Mouse (Mus musculus) midbrain, embryonic 11.5 days (tissue): ENCODE results near the gene Pgm3. TPM values are rescaled to one million over a fixed set of nuclear protein-coding genes. Genes with fewer than 3 reads are reported as not detected.

Experiments
- ATAC-seq: fragments of 200-750 bp; cut with Nextera tagmentation; 2 replicates; pipeline ENCODE4 v1.8.0; 2017; ENCODE audit warnings: moderate TSS enrichment, moderate library complexity; ENCODE audit not compliant: low FRiP score
- DNase-seq: peaks from one replicate; pipeline ENCODE4 v3.0.0; 2015; ENCODE audit warnings: low spot score; ENCODE audit errors: missing footprints
- H3K27ac ChIP-seq: fragments of 300-500 bp; sonication (generic); 2 replicates; pipeline ENCODE4 v1.5.1; 2014; ENCODE audit warnings: low read depth, low read length
- H3K27me3 ChIP-seq: fragments of 300-500 bp; sonication (generic); 2 replicates; pipeline ENCODE4 v1.6.1; 2014; ENCODE audit warnings: mild to moderate bottlenecking, low read length, moderate library complexity, mixed read lengths; ENCODE audit not compliant: control insufficient read depth, insufficient read depth
- H3K36me3 ChIP-seq: fragments of 300-500 bp; sonication (generic); 2 replicates; pipeline ENCODE4 v1.6.1; 2014; ENCODE audit warnings: mild to moderate bottlenecking, low read length, moderate library complexity, mixed read lengths; ENCODE audit not compliant: control insufficient read depth, insufficient read depth
- H3K4me1 ChIP-seq: fragments of 300-500 bp; sonication (generic); 2 replicates; pipeline ENCODE4 v1.6.1; 2014; ENCODE audit warnings: low read length; ENCODE audit not compliant: control insufficient read depth, insufficient read depth
- H3K4me2 ChIP-seq: fragments of 300-500 bp; sonication (generic); 2 replicates; pipeline ENCODE4 v1.6.1; 2014; ENCODE audit warnings: mild to moderate bottlenecking, moderate library complexity
- H3K4me3 ChIP-seq: fragments of 300-500 bp; sonication (generic); 2 replicates; pipeline ENCODE4 v1.5.1; 2014; ENCODE audit warnings: low read depth, low read length
- H3K9ac ChIP-seq: fragments of 300-500 bp; sonication (generic); 2 replicates; pipeline ENCODE4 v1.6.1; 2014; ENCODE audit warnings: low read length
- H3K9me3 ChIP-seq: fragments of 300-500 bp; sonication (generic); 2 replicates; pipeline ENCODE4 v1.6.1; 2016; ENCODE audit warnings: low read length; ENCODE audit not compliant: control insufficient read depth
- WGBS: fragments of 180-500 bp; shearing (Covaris S2); extraction: QIAGEN DNeasy Blood & Tissue Kit; methylation state at CpG from one replicate; pipeline ENCODE4 v1.1.7; 2014; 5-methylcytosine and 5-hydroxymethylcytosine counted together
- polyA plus RNA-seq: library from polyadenylated mRNA; unstranded; fragments of >200 nt; fragmentation: Nextera tagmentation; extraction: Ambion mirVana; gene quantifications from 2 replicates; pipeline ENCODE4 v1.2.1, GENCODE M21; 2014

Pgm3 gene
- polyA plus RNA-seq, 1 experiment from 2014 or later: 34.8 TPM

GRCm38 (mm10) chr9:86543451-86543850, 28.2 kb downstream of the Pgm3 start:
- 96% methylated on average over 3 of the region's 3 CpGs for WGBS
- Histone ChIP-seq H3K36me3 (peaks cover under 1% of the 10 kb centered on the region; the same call in 1 of the 2 replicates), H3K4me2 (no peak overlapping the region), H3K27me3 (no peaks in the 10 kb centered on the region), H3K27ac (no peak overlapping the region), H3K9ac (no peak overlapping the region), H3K4me1 (no peaks in the 10 kb centered on the region), H3K4me3 (no peak overlapping the region), H3K9me3 (no peaks in the 10 kb centered on the region)
- ATAC-seq (no peak), DNase-seq (no peak)

GRCm38 (mm10) chr9:86534071-86534470, 37.6 kb downstream of the Pgm3 start:
- no peaks in the 10 kb centered on the region for H3K4me1 ChIP-seq
- no peak overlapping the region for H3K4me3 ChIP-seq
- 93% methylated on average over 5 of the region's 5 CpGs for WGBS
- no peak overlapping the region for H3K4me2 ChIP-seq
- ATAC-seq (no peak), DNase-seq (no peak)
- H3K36me3 ChIP-seq: no peaks in the 10 kb centered on the region
- no peaks in the 10 kb centered on the region for H3K27me3 ChIP-seq
- no peaks in the 10 kb centered on the region for H3K9me3 ChIP-seq
- no peak overlapping the region for H3K27ac ChIP-seq
- H3K9ac ChIP-seq: no peak overlapping the region

- Histone ChIP-seq H3K4me2 (no peak overlapping the region), H3K27ac (no peak overlapping the region), H3K36me3 (peaks cover 3% of the 10 kb centered on the region; the same call in 1 of the 2 replicates), H3K9ac (no peak overlapping the region), H3K4me1 (no peaks in the 10 kb centered on the region), H3K9me3 (no peaks in the 10 kb centered on the region), H3K4me3 (no peak overlapping the region), H3K27me3 (no peaks in the 10 kb centered on the region)
- DNase-seq: no peak
- no peak for ATAC-seq
- WGBS: 68% methylated on average over 2 of the region's 2 CpGs
Measured at GRCm38 (mm10) chr9:86525600-86525999, 46.0 kb downstream of the Pgm3 start.

GRCm38 (mm10) chr9:86522335-86522734, 49.3 kb downstream of the Pgm3 start:
- peaks cover 4% of the 10 kb centered on the region; the same call in 1 of the 2 replicates for H3K36me3 ChIP-seq
- no peaks in the 10 kb centered on the region for H3K4me1 ChIP-seq
- H3K9ac ChIP-seq: no peak overlapping the region
- ATAC-seq: no peak
- no peaks in the 10 kb centered on the region for H3K9me3 ChIP-seq
- H3K27me3 ChIP-seq: no peaks in the 10 kb centered on the region
- no peak overlapping the region for H3K27ac ChIP-seq
- no peak overlapping the region for H3K4me2 ChIP-seq
- no peak overlapping the region for H3K4me3 ChIP-seq
- no peak for DNase-seq

- ATAC-seq: no peak
- H3K4me3 ChIP-seq: no peak overlapping the region
- WGBS: 99% methylated on average over 4 of the region's 4 CpGs
Measured at GRCm38 (mm10) chr9:86514798-86515197, 56.8 kb downstream of the Pgm3 start.

GRCm38 (mm10) chr9:86514390-86514789, 57.3 kb downstream of the Pgm3 start:
- no peak overlapping the region for H3K27ac ChIP-seq
- DNase-seq (no peak), ATAC-seq (no peak)
- no peak overlapping the region for H3K4me2 ChIP-seq
- H3K36me3 ChIP-seq: 0 out of 2 replicates have a peak, but pooled peaks cover 3% of the 10 kb centered on the region
- H3K4me1 ChIP-seq: no peaks in the 10 kb centered on the region
- H3K27me3 ChIP-seq: no peaks in the 10 kb centered on the region
- H3K4me3 ChIP-seq: no peak overlapping the region
- WGBS: 81% methylated on average over 3 of the region's 3 CpGs
- H3K9ac ChIP-seq: no peak overlapping the region
- no peaks in the 10 kb centered on the region for H3K9me3 ChIP-seq

More at GRCm38 (mm10) chr9:86514798-86515197, 56.8 kb downstream of the Pgm3 start:
- Histone ChIP-seq H3K27ac (no peak overlapping the region), H3K9ac (no peak overlapping the region), H3K27me3 (no peaks in the 10 kb centered on the region), H3K36me3 (0 out of 2 replicates have a peak, but pooled peaks cover 3% of the 10 kb centered on the region), H3K4me2 (no peak overlapping the region), H3K9me3 (no peaks in the 10 kb centered on the region), H3K4me1 (no peaks in the 10 kb centered on the region)
- no peak for DNase-seq

- 75% methylated on average over 5 of the region's 5 CpGs for WGBS
- Histone ChIP-seq H3K9ac (no peak overlapping the region), H3K36me3 (0 out of 2 replicates have a peak, but pooled peaks cover 3% of the 10 kb centered on the region), H3K4me2 (no peak overlapping the region), H3K4me3 (no peak overlapping the region), H3K27me3 (no peaks in the 10 kb centered on the region), H3K27ac (no peak overlapping the region), H3K4me1 (no peaks in the 10 kb centered on the region), H3K9me3 (no peaks in the 10 kb centered on the region)
- ATAC-seq: peak; percentile 44; the same call in 1 of the 2 replicates
- DNase-seq: no peak
Measured at GRCm38 (mm10) chr9:86513733-86514132, 57.9 kb downstream of the Pgm3 start.

GRCm38 (mm10) chr9:86507437-86507836, 64.2 kb downstream of the Pgm3 start:
- no peak overlapping the region for H3K9ac ChIP-seq
- H3K27ac ChIP-seq: no peak overlapping the region
- no peak for DNase-seq
- no peak for ATAC-seq
- no peak overlapping the region for H3K4me2 ChIP-seq
- H3K4me3 ChIP-seq: no peak overlapping the region
- no peaks in the 10 kb centered on the region for H3K36me3 ChIP-seq
- no peaks in the 10 kb centered on the region for H3K27me3 ChIP-seq
- WGBS: 88% methylated on average over 4 of the region's 4 CpGs
- no peaks in the 10 kb centered on the region for H3K4me1 ChIP-seq
- no peaks in the 10 kb centered on the region for H3K9me3 ChIP-seq
